Mouse (Mus musculus) cerebellum, postnatal 25 days (tissue): Measurements from ENCODE around the gene Miga2.

Experiments
- DNase-seq, 2 experiments: peaks; one replicate each; pipeline ENCODE4 v3.0.0; 2021; ENCODE audit warnings: mixed read lengths in 2 of 2

Gene Miga2

GRCm38 (mm10) chr2:30358533-30359531 is 5.2 kb upstream of the Miga2 start, which contains the start of gene Sh3glb2:
Gene Sh3glb2, minus strand, starts transcription at chr2:30359337.
- peak; percentile 91 to 97 for DNase-seq

- no peak for DNase-seq
Observed at GRCm38 (mm10) chr2:30360626-30361025, 3.4 kb upstream of the Miga2 start.

- no peak for DNase-seq
Observed at GRCm38 (mm10) chr2:30362865-30363264, 1.2 kb upstream of the Miga2 start.

GRCm38 (mm10) chr2:30365281-30366069 is 1.4 kb downstream of the Miga2 start:
- DNase-seq, result no peak

- peak in 1 of 2 experiments; percentile 58 for DNase-seq
Observed at GRCm38 (mm10) chr2:30366203-30366602, 2.2 kb downstream of the Miga2 start.

GRCm38 (mm10) chr2:30371544-30371943 is 7.5 kb downstream of the Miga2 start:
- DNase-seq, result no peak

- DNase-seq, result peak in 1 of 2 experiments; percentile 67
Observed at GRCm38 (mm10) chr2:30372726-30373125, 8.7 kb downstream of the Miga2 start.

GRCm38 (mm10) chr2:30375893-30376292 is 11.9 kb downstream of the Miga2 start:
- DNase-seq, result no peak

GRCm38 (mm10) chr2:30377721-30378120 is 13.7 kb downstream of the Miga2 start:
- DNase-seq, result no peak

GRCm38 (mm10) chr2:30379307-30379706 is 15.3 kb downstream of the Miga2 start:
- no peak for DNase-seq

- DNase-seq, result no peak
Observed at GRCm38 (mm10) chr2:30380564-30381376, 16.7 kb downstream of the Miga2 start.

- no peak for DNase-seq
Observed at GRCm38 (mm10) chr2:30381377-30381725, 17.3 kb downstream of the Miga2 start.

GRCm38 (mm10) chr2:30384814-30385213 is 20.8 kb downstream of the Miga2 start:
- DNase-seq, result no peak

GRCm38 (mm10) chr2:30385591-30385990 is 21.6 kb downstream of the Miga2 start:
- DNase-seq, result no peak

GRCm38 (mm10) chr2:30386913-30387312 is 22.9 kb downstream of the Miga2 start:
- DNase-seq, result no peak

- DNase-seq, result no peak
Observed at GRCm38 (mm10) chr2:30389000-30389399, 25.0 kb downstream of the Miga2 start.

GRCm38 (mm10) chr2:30392114-30392576 is 28.1 kb downstream of the Miga2 start, which contains the start of gene Dolpp1:
Gene Dolpp1, plus strand, starts transcription at chr2:30392254.
- DNase-seq, result peak; percentile 96 to 97

GRCm38 (mm10) chr2:30392577-30393369 is 28.7 kb downstream of the Miga2 start:
- peak in 1 of 2 experiments; percentile 88 for DNase-seq

- DNase-seq, result no peak
Observed at GRCm38 (mm10) chr2:30393370-30393656, 29.3 kb downstream of the Miga2 start.

GRCm38 (mm10) chr2:30395757-30396156 is 31.7 kb downstream of the Miga2 start:
- DNase-seq, result no peak

- DNase-seq, result no peak
Observed at GRCm38 (mm10) chr2:30396246-30396645, 32.2 kb downstream of the Miga2 start.
